Mouse (Mus musculus): ENCODE data around the gene Drd3.

The Drd3 gene

GRCm38 (mm10) chr16:43753751-43754150 is at the start of gene Drd3:
Drd3 (plus strand) TSS chr16:43754026.
- DNase-seq (ENCODE audit: low read depth, low spot score), result peak; percentile 39

GRCm38 (mm10) chr16:43708335-43709061 is 45.3 kb upstream of the Drd3 start:
- no peak for DNase-seq (ENCODE audit: low read depth, low spot score)

DNA sequence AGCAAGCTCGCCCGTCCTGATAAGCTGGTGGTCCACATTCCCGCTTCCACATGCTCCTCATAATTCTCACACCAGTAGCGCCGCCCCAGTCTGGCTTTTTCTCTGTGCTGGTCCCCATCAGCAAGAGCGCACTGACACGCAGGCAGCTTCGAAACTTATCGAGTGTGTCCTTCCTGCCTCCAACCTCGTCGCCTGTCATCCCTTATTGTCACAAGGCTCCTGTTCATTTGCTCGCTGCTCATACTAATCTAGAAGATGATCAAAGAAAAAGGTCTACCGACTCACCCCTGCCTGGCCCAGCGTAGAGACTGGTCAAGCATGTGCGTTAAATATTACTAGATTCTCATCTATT is 44.8 kb upstream of the Drd3 start:
- no peak for DNase-seq (ENCODE audit: low read depth, low spot score)

- DNase-seq (ENCODE audit: low read depth, low spot score), result no peak
These were observed 44.2 kb upstream of the Drd3 start for GRCm38 (mm10) chr16:43709432-43710133.

- DNase-seq (ENCODE audit: low read depth, low spot score), result no peak
These were observed 43.7 kb upstream of the Drd3 start for GRCm38 (mm10) chr16:43710134-43710475.

DNA sequence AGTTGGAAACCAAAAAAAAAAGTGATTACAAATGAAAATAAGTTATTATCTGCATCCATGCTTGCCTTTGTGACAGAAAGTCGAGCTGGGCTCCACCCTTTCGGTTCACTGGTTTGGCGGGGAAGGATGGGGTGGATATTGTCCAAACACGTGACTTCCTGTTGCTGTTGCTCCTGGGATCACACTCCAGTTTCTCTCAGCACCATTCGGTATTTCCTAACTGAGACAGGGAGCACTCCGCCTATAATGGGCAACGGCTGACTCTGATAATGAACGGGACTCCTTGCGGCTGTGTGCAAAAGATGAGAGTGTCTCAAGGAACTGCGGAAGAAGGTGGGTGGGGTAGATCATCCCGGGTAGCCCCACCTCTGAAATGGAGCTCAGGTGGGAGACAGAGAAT is 43.2 kb upstream of the Drd3 start:
- no peak for DNase-seq (ENCODE audit: low read depth, low spot score)

DNA sequence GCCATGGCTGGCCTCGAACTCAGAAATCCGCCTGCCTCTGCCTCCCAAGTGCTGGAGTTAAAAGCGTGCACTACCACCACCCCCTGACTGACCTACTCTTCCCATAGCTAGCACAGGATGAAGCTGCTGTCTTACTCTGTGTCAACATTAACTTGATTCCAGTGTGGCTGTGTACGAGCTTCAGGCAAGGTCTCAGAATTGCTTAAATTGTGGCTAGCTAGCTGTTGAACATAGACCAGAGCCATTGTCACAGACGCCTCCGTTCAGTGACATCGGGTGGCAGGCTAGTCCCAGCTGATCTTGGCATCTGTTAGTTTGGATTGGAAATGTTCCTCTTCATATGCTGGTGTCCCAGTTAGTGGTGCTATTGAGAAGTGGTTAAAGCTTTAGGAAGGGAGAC is 42.5 kb upstream of the Drd3 start:
- no peak for DNase-seq (ENCODE audit: low read depth, low spot score)

GRCm38 (mm10) chr16:43724444-43724843 is 29.4 kb upstream of the Drd3 start:
- DNase-seq (ENCODE audit: low read depth, low spot score), result no peak

DNA sequence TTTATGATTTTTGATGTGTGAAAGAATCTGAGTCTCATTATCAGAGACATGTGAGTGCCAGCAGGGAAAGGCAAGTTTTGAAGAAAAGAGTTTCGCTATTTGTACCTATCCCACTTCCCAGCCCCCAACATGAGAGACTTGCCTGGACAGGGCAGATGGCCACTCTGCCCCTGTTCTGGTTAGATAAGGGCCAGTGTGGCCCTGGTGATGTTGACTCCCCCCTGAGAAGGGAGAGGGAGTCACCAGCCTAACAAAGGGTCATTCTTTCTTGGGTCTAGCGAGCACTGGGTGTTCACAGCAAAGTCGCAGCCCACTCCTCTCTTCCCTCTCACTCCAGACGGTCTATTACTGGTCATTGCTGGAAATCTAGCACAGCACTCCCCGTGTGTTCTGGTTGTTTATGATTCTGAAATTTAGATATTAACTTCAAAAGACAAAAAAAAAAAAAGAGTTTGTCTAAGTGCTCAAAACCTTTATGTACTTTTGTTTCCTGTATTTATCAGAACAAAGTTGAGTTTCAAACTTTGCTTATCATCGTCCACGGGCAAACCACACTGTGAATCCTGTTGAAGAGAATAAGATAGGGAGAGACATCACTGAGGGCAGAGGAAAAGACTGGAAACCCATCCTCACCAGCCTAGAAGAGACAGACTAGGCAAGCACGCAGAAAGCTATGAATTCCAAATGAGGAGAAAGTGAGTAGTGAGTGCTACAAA is 24.2 kb upstream of the Drd3 start:
- DNase-seq (ENCODE audit: low read depth, low spot score), result no peak

GRCm38 (mm10) chr16:43730281-43730680 is 23.5 kb upstream of the Drd3 start:
- DNase-seq (ENCODE audit: low read depth, low spot score), result no peak

DNA sequence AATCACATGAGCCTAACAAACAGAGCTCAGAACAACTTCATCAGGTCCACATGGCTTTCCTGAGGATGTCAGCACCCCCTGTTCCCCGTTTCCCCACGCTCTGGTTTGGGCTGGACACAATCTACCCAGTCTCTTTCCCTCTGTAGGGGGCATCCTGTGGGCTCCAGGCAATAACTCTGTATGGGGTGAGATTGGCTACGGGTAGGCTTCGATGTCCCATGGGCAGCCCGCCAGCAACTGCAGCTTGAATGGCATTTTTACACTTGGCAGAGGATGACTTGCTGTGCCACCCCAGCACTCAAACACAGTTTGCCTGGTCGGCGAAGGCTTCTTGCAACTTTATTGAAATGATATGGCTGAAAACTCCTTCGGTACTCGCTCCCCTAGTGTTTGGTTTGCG is 21.3 kb upstream of the Drd3 start:
- DNase-seq (ENCODE audit: low read depth, low spot score), result no peak

DNA sequence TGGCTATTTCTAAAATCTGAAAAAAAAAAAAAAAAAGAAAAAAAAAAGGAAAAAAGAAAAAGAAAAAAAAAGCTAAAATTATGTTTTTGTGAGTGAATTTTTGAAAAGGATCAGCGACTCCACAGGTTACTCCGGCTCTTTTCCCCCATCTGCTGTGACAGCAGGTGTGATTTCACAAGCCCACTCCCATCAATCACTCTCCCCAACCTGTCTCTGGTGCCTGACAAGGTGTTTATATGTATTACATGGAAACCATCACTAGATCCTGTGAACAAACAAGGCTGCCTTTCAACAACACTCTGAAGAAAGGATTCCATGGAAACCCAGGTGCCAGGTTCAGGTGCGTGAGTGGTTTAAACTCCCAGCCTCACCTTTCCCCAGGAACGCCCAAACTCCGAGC is 20.9 kb upstream of the Drd3 start:
- DNase-seq (ENCODE audit: low read depth, low spot score), result no peak

DNA sequence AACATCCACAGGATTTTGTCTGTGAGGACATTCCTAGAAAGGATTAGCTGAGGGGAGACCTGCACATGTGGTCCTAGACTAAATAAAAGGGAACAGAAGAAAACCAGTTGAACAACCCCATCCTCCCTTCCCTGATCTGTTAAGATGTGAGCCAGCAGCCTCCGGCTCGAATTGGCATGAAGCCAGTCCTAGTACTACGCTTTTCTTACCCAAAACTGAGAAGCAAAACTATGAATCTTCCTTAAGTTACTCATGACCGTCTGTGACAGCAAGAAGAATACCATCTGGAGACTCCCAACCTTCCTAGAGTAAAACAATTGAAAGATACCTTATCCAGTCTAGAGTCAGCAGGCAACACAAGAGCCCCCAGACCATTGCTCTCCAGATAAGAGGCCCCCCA is 15.9 kb upstream of the Drd3 start:
- no peak for DNase-seq (ENCODE audit: low read depth, low spot score)

GRCm38 (mm10) chr16:43740936-43741335 is 12.9 kb upstream of the Drd3 start:
- DNase-seq (ENCODE audit: low read depth, low spot score), result no peak

GRCm38 (mm10) chr16:43748424-43748823 is 5.4 kb upstream of the Drd3 start:
- no peak for DNase-seq (ENCODE audit: low read depth, low spot score)

DNA sequence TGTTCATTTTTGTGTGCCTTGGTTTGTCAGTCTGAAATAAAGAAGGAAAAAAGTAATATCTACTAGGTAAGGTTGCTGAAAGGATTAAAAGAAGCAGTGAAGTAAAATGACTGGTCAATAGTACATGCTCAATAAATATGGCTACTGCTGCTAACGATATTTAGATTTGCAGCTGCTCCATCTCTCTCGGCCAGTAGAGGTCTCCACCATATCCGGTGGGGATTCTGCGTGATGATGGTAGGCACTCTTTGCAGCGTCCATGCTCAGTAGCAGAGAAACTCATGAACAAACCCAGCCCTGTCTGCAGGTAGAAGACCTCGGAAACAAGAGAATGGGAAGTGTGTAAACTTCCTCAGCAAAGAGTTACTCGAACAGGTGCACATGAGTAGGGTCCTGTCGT is 926 bp upstream of the Drd3 start:
- no peak for DNase-seq (ENCODE audit: low read depth, low spot score)

GRCm38 (mm10) chr16:43772358-43772757 is 18.5 kb downstream of the Drd3 start:
- no peak for DNase-seq (ENCODE audit: low read depth, low spot score)

DNA sequence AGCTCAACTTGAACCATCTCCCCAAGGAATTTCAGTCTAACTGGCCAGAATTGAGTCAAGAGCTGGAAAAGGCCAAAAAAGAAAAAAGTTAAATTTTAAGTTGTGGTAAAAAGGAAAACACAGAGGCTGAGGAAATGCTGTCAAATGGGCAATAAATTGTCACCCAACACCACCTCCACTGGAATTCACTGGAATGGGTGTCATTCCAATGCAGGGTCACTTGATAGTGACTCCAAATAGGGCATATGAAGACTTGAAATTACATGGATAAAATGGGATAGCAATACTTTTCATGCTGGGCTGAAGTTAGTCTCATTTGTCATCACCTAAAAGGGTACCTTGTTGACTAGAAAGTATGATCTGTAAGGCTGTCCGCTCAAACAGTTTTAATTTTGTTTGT is 18.9 kb downstream of the Drd3 start:
- no peak for DNase-seq (ENCODE audit: low read depth, low spot score)

DNA sequence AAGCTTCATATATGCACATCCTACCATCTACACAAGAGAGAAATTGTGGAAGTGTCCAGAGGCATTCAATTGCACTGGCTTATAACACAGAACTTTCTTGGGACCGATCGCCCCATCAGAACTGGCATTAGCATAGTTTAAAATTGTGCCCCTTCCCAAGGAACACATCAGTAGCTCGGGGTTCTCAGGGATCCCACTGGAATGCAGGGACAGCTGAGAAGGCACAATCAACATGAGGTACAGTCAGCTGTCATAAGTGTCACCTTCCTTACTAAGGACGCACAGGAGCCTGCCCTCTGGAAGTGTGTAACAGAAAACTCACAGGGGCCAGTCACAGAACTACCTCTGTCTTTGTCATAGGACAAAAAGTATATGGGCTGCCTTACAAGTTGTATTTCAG is 19.7 kb downstream of the Drd3 start:
- no peak for DNase-seq (ENCODE audit: low read depth, low spot score)

- no peak for DNase-seq (ENCODE audit: low read depth, low spot score)
These were observed 23.1 kb downstream of the Drd3 start for GRCm38 (mm10) chr16:43776886-43777285.

- DNase-seq (ENCODE audit: low read depth, low spot score), result no peak
These were observed 45.7 kb downstream of the Drd3 start for GRCm38 (mm10) chr16:43799541-43799940.

GRCm38 (mm10) chr16:43800119-43800721 is 46.4 kb downstream of the Drd3 start:
- DNase-seq (ENCODE audit: low read depth, low spot score), result peak; percentile 41

DNA sequence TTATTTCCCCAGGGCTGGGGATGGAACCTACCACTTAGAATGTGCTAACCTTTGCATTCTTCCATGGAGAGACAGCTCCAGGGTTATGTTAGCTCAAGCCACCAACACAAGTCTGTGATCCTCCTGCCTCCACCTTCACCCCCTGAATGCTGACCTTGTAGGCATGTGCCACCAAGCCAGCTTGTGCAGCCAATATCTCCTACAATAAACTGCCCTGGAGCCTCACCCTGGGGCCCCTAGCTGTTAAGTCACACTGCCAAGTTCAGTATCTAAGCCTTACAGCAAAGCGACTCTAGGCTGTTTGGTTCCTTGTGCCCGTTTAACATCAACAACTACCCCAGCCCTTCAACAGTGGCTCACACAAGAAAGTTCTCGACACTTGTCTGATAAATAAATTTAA is 47.3 kb downstream of the Drd3 start:
- no peak for DNase-seq (ENCODE audit: low read depth, low spot score)
